Mouse (Mus musculus) stomach, embryonic 15.5 days (tissue): ENCODE measurements around the gene Adam10. TPM values are rescaled to one million over a fixed set of nuclear protein-coding genes. Genes with fewer than 3 reads are reported as not detected.

ENCODE experiments used
- microRNA-seq: library from miRNA; unstranded; fragments of <30 nt; microRNA quantifications from one replicate; pipeline ENCODE4, GENCODE M21; 2016
- polyA plus RNA-seq: library from polyadenylated mRNA; unstranded; fragments of >200 nt; fragmentation: Nextera tagmentation; extraction: Ambion mirVana; gene quantifications from 2 replicates; pipeline ENCODE4 v1.2.1, GENCODE M21; 2015

Adam10 gene
- polyA plus RNA-seq, 1 experiment from 2014 or later: 85.4 TPM

Small RNA genes lying within 50 kb of the gene (microRNA-seq; reads per million reads assigned to microRNA genes)
- gene Gm25149: not detected

Other genes with a start within 250 kb of the Adam10 start
- 24.3 and 27.5 TPM in 2 replicates for gene Rnf111, start 175.3 kb upstream of the Adam10 start, polyA plus RNA-seq
- 48.7 and 50.3 TPM in 2 replicates for gene Sltm, start 136.2 kb upstream of the Adam10 start, polyA plus RNA-seq
- gene Gm10642, start 22.7 kb upstream of the Adam10 start, polyA plus RNA-seq: 0.54 and 0.67 TPM in 2 replicates
- 14.6 and 14.9 TPM in 2 replicates for gene Mindy2, start 21.8 kb upstream of the Adam10 start, polyA plus RNA-seq